Mouse (Mus musculus): ENCODE measurements at regions not wholly inside any gene's neighbourhood (a gene's known extent, or its start where the extent isn't known, plus 50 kb on each side); places are given as distances from the start of the nearest gene placed in this dataset.
"Not testable (repeated sequence)": the region's sequence is repeated elsewhere in the genome, so short reads cannot be mapped to it uniquely, and the experiment has no call there.

DNA sequence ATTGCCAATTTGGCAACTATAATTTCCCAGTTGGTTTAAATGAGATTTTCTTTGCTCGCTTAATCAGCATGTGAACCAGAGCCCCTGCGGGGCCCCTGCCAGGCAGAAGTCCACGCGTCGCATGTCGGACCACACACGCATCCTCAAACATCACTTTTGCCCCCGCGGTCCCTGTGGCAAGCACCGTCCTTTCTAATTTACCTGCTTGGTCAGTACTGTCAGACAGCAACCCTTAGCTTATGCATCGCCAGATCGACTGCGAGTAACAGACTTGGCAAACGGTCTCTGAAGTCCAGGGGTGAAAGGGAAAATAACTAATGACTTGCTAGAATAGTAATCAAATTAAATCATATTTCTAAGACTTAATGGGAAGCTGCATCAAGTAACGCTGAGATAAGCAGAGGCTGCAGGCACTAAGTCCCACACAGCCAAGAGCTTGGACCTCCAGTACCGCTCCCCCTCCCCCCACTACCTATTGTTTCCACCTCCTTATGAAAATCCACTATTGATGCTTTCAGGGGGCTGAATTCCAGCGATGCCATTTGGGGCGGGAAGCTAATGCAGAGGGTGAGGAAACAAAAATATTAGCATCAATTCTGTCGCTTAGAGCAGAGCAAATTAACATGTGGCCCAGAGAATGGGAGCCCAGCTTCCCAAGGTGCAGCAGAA, 142.0 kb upstream of the Cntnap4 start:
- ATAC-seq (replicated peaks; ENCODE audit: low FRiP score, low TSS enrichment, poor library complexity, severe bottlenecking), result no peak

GRCm38 (mm10) chr8:112411968-112412367, 157.9 kb upstream of the Cntnap4 start:
- no peak for ATAC-seq (replicated peaks; ENCODE audit: low FRiP score, low TSS enrichment, poor library complexity, severe bottlenecking)

- peak; percentile 61; the same call in 1 of the 2 replicates for ATAC-seq (replicated peaks; ENCODE audit: low FRiP score, low TSS enrichment, poor library complexity, severe bottlenecking)
Measured at GRCm38 (mm10) chr8:112411213-112411612, 158.6 kb upstream of the Cntnap4 start.

GRCm38 (mm10) chr8:112408211-112408735, 161.6 kb upstream of the Cntnap4 start:
- ATAC-seq (replicated peaks; ENCODE audit: low FRiP score, low TSS enrichment, poor library complexity, severe bottlenecking), result no peak

DNA sequence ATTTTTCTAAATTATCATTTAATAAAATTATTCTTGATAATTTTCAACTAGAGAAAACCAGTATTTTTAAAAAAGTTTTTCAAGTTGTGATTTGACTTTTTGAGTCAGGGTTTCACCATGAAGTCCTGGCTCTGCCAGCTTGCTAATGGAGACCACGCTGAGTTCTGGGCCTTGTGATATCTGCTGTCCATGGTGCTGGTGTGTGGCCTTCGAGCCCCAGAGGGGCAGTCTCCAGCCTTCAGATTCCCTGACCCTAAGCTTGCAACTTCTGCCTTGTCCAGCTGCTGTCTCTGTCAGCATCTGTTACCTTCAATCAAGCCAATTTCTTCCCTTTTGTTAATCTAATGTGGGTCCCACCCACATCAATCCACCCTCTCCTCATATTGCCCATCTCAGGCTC, 165.8 kb upstream of the Cntnap4 start:
- ATAC-seq (replicated peaks; ENCODE audit: low FRiP score, low TSS enrichment, poor library complexity, severe bottlenecking), result no peak

GRCm38 (mm10) chr8:112397438-112397837, 172.4 kb upstream of the Cntnap4 start:
- no peak for ATAC-seq (replicated peaks; ENCODE audit: low FRiP score, low TSS enrichment, poor library complexity, severe bottlenecking)

GRCm38 (mm10) chr8:112390108-112390507, 179.7 kb upstream of the Cntnap4 start:
- no peak for ATAC-seq (replicated peaks; ENCODE audit: low FRiP score, low TSS enrichment, poor library complexity, severe bottlenecking)

- ATAC-seq (replicated peaks; ENCODE audit: low FRiP score, low TSS enrichment, poor library complexity, severe bottlenecking), result no peak
Measured at GRCm38 (mm10) chr8:112348323-112348722, 221.5 kb upstream of the Cntnap4 start.

DNA sequence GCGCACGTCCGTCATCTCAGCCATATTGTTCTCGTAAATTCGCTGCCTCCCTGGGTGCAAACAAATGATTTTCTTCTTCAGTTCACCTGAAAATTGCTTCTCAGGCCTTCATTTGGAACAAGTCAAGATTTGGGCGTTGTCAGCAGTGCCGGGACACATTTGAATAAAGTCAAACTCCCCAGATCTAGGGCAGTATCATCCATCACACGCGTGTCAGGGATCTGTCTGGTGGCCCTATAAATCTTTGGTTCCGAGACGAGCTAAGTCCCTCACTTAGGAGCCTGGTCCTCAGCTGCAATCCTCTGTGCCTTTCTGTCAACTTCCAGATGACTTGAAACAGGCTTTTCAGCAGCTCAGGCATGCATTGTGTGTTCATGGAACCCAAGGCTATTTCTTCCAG, 236.7 kb upstream of the Cntnap4 start:
- ATAC-seq (replicated peaks; ENCODE audit: low FRiP score, low TSS enrichment, poor library complexity, severe bottlenecking), result no peak

DNA sequence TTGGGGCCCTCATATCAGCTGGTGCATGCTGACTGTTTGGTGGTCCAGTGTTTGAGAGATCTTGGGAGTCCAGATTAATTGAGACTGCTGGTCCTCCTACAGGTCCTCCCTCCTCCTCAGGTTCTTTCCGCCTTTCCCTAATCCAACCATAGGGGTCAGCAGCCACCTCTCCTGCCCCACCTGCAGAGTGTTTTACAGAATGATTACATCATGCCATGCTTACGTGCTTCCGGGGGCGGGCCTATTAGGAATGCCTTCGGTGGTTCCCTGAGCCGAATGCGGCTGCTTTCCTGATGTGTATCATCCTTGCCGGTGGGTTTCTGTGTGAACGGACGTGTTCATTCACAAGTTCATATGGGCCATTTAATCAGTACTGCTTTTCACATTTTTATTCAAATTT, 237.8 kb upstream of the Cntnap4 start:
- ATAC-seq (replicated peaks; ENCODE audit: low FRiP score, low TSS enrichment, poor library complexity, severe bottlenecking), result no peak

- no peak for ATAC-seq (replicated peaks; ENCODE audit: low FRiP score, low TSS enrichment, poor library complexity, severe bottlenecking)
Measured at GRCm38 (mm10) chr8:112309816-112310215, 260.0 kb upstream of the Cntnap4 start.

GRCm38 (mm10) chr8:112308354-112308753, 261.5 kb upstream of the Cntnap4 start:
- ATAC-seq (replicated peaks; ENCODE audit: low FRiP score, low TSS enrichment, poor library complexity, severe bottlenecking), result no peak

GRCm38 (mm10) chr8:112297021-112297420, 272.8 kb upstream of the Cntnap4 start:
- ATAC-seq (replicated peaks; ENCODE audit: low FRiP score, low TSS enrichment, poor library complexity, severe bottlenecking), result no peak

GRCm38 (mm10) chr8:112283316-112283715, 268.5 kb upstream of the Gm6793 start:
- no peak for ATAC-seq (replicated peaks; ENCODE audit: low FRiP score, low TSS enrichment, poor library complexity, severe bottlenecking)

DNA sequence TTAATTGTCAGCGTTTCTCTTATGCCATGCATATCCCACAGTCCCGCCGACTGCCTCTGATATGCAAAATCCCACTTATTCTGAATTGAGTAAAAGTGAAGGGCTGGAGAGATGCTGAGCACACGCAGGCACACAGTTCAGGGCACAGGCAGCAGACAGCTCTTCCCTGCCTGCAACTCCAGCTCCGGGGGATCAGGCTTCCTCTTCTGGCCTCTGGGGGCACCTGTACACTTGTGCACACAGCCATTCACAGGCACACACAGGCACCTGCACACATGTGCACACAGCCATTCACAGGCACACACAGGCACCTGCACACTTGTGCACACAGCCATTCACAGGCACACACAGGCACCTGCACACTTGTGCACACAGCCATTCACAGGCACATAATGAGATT, 254.8 kb upstream of the Gm6793 start:
- ATAC-seq (replicated peaks; ENCODE audit: low FRiP score, low TSS enrichment, poor library complexity, severe bottlenecking), result no peak

DNA sequence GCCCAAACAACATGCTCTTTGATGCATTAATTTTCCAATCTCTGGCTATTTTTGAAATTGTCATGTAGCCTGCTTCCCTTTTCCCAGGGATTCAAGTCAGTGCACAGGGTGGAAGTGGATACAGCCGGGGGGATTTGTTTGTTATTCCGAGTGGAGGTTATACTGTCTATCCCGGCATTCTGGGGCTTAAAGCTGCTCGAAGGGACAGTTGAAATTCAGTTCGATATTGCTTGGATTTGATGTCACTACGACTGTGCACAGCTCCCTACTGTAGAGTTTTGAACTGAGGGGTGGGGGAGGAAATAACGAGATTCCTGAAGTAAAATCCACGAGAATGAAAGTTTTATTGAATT, 254.4 kb upstream of the Gm6793 start:
- ATAC-seq (replicated peaks; ENCODE audit: low FRiP score, low TSS enrichment, poor library complexity, severe bottlenecking), result no peak

DNA sequence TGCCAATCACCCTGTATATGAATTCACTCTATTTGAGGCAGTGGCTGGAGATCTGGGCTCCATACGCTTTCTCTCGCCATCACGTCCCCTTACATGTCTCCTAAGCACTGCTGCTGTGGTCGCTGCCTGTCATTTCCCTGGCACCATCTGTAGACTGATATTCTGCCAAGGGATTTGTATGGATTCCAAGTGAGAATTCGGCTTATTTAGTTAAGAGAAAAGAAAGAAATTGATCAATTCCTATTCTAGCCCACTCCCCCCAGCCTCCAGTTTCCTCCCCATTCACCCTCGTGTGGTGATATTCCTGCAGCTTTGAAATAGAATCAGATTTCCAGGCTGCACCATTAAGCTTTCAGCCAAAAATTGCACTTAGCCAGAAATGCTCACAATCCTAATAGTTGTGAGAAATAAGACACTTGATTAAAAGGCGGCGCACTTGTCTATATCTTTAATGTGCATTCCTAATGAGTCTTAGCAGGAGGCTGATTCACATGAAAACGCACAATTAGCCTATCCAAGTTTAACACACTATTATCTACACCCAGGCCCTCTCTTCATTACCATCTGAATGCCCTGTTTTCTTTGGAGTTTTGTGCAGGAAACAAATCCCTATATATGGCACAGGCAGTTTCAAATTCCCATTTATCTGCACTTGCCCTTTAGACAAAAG, 253.8 kb upstream of the Gm6793 start:
- no peak for ATAC-seq (replicated peaks; ENCODE audit: low FRiP score, low TSS enrichment, poor library complexity, severe bottlenecking)

- ATAC-seq (replicated peaks; ENCODE audit: low FRiP score, low TSS enrichment, poor library complexity, severe bottlenecking), result no peak
Measured at GRCm38 (mm10) chr8:112257922-112258475, 243.2 kb upstream of the Gm6793 start.

- no peak for ATAC-seq (replicated peaks; ENCODE audit: low FRiP score, low TSS enrichment, poor library complexity, severe bottlenecking)
Measured at GRCm38 (mm10) chr8:112257311-112257894, 242.6 kb upstream of the Gm6793 start.

- ATAC-seq (replicated peaks; ENCODE audit: low FRiP score, low TSS enrichment, poor library complexity, severe bottlenecking), result not testable (repeated sequence)
Measured at GRCm38 (mm10) chr8:112246629-112247028, 231.8 kb upstream of the Gm6793 start.

All from megakaryocyte-erythroid progenitor cell, adult 5-6 weeks (primary cell).